In the genomic region with DNA sequence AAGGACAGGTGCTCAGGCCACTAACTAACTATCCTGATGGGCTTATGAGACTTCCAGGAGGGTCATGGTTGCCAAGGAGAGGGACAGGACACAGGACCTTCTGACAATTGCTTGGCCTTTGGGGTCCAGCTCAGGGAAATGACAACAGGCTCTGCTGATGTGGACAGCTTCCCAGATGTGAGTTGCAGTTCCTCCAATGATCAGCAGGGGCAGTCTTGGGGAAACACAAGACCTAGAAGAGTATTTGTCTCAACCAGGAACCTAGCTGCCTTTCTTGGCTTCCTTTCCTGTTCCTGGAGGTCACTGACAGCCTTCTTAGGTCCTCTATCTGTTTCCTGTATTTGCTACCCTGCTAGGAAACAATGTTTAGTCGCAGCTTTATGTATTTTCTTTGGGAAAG, we compare ENCODE assay signal across 10 mouse cellular contexts. TPM values are rescaled to one million over a fixed set of nuclear protein-coding genes. Genes with fewer than 3 reads are reported as not detected.
DNase-seq lines count a peak whose midpoint lies in the region; ATAC-seq and TF ChIP-seq lines count a peak whose summit lies in the region.
"Had no signal": no experiment of that assay in that cellular context is flagged by ENCODE, and none has a peak within 500 bp of the region (broad histone marks: within the 10 kb centered on the region; RNA-seq: fewer than 3 reads in every experiment).

No protein-coding gene starts in this region.

- no peak overlapping the region for H3K27ac ChIP-seq in heart, postnatal 0 days (ENCODE audit: low read depth)
- no peak overlapping the region for H3K27ac ChIP-seq in heart, embryonic 10.5 days
- no peak overlapping the region for H3K27ac ChIP-seq in liver, postnatal 0 days (ENCODE audit: low read depth)
- H3K27ac ChIP-seq in forebrain, embryonic 10.5 days, result no peak overlapping the region
- H3K27ac ChIP-seq: midbrain, embryonic 13.5 days had no signal

- no peak overlapping the region for H3K4me3 ChIP-seq in heart, postnatal 0 days (ENCODE audit: low read depth, low read length)
- no peak overlapping the region for H3K4me3 ChIP-seq in heart, embryonic 10.5 days
- H3K4me3 ChIP-seq in liver, postnatal 0 days (ENCODE audit: low read depth, low read length), result no peak overlapping the region
- H3K4me3 ChIP-seq in forebrain, embryonic 10.5 days, result no peak overlapping the region
- H3K4me3 ChIP-seq: midbrain, embryonic 13.5 days had no signal

- DNase-seq in heart, postnatal 0 days (ENCODE audit: low spot score), result no peak
- no peak for DNase-seq in heart, embryonic 10.5 days (ENCODE audit: low spot score)
- DNase-seq in 3T3-L1 (ENCODE audit: low read depth, low spot score) (peak; percentile 31), ES-CJ7 (ENCODE audit: low read depth, low spot score) (peak; percentile 35)
- DNase-seq in liver, postnatal 0 days, result peak; percentile 26
- DNase-seq in right cerebral cortex, adult 18-20 months, result no peak
- DNase-seq in urinary bladder, postnatal 10 days (ENCODE audit: low spot score), result no peak
- DNase-seq in forebrain, embryonic 10.5 days (ENCODE audit: extremely low spot score, low spot score), result no peak

- TF ChIP-seq EP300 in heart, postnatal 0 days (IDR thresholded peaks at IDR 0.05; ENCODE audit: low read depth), result no peak
- no peak for TF ChIP-seq EP300 in liver, postnatal 0 days (IDR thresholded peaks at IDR 0.05; ENCODE audit: low read depth)

- ATAC-seq in heart, postnatal 0 days (ENCODE audit: insufficient read depth, low read depth), result no peak
- no peak for ATAC-seq in liver, postnatal 0 days
- ATAC-seq: midbrain, embryonic 13.5 days had no signal

- no peaks in the 10 kb centered on the region for H3K36me3 ChIP-seq in heart, postnatal 0 days (replicated peaks; ENCODE audit: control insufficient read depth, insufficient read depth, low read length)
- no peaks in the 10 kb centered on the region for H3K36me3 ChIP-seq in heart, embryonic 10.5 days
- H3K36me3 ChIP-seq in liver, postnatal 0 days (replicated peaks; ENCODE audit: insufficient read depth, low read length), result no peaks in the 10 kb centered on the region
- H3K36me3 ChIP-seq in forebrain, embryonic 10.5 days (replicated peaks), result no peaks in the 10 kb centered on the region
- H3K36me3 ChIP-seq: midbrain, embryonic 13.5 days had no signal

- H3K4me2 ChIP-seq in heart, postnatal 0 days (ENCODE audit: low read depth, low read length), result no peak overlapping the region
- H3K4me2 ChIP-seq in liver, postnatal 0 days (ENCODE audit: low read depth, low read length), result no peak overlapping the region
- H3K4me2 ChIP-seq: midbrain, embryonic 13.5 days had no signal

- no peaks in the 10 kb centered on the region for H3K9me3 ChIP-seq in heart, postnatal 0 days (replicated peaks; ENCODE audit: control insufficient read depth, low read length)
- no peaks in the 10 kb centered on the region for H3K9me3 ChIP-seq in heart, embryonic 10.5 days
- no peaks in the 10 kb centered on the region for H3K9me3 ChIP-seq in liver, postnatal 0 days (ENCODE audit: low read length)
- H3K9me3 ChIP-seq in forebrain, embryonic 10.5 days, result peaks cover 2% of the 10 kb centered on the region; the same call in 1 of the 2 replicates

- H3K9ac ChIP-seq in heart, postnatal 0 days (replicated peaks; ENCODE audit: low read depth, low read length), result no peak overlapping the region
- no peak overlapping the region for H3K9ac ChIP-seq in liver, postnatal 0 days (replicated peaks)
- H3K9ac ChIP-seq: midbrain, embryonic 13.5 days had no signal

- H3K27me3 ChIP-seq in heart, postnatal 0 days (ENCODE audit: control insufficient read depth, insufficient read depth, low read length), result no peaks in the 10 kb centered on the region
- H3K27me3 ChIP-seq in heart, embryonic 10.5 days (ENCODE audit: insufficient read depth, poor library complexity, severe bottlenecking), result no peaks in the 10 kb centered on the region
- H3K27me3 ChIP-seq in liver, postnatal 0 days (ENCODE audit: insufficient read depth, low read length), result no peaks in the 10 kb centered on the region
- no peaks in the 10 kb centered on the region for H3K27me3 ChIP-seq in forebrain, embryonic 10.5 days (ENCODE audit: poor library complexity, severe bottlenecking)
- H3K27me3 ChIP-seq: midbrain, embryonic 13.5 days had no signal

- 6% methylated on average over 1 of the region's 1 CpGs for WGBS in heart, postnatal 0 days
- WGBS in heart, embryonic 10.5 days, result 5% methylated on average over 1 of the region's 1 CpGs
- WGBS in liver, postnatal 0 days (ENCODE audit: insufficient replicate concordance), result 7% methylated on average over 1 of the region's 1 CpGs
- WGBS in forebrain, embryonic 10.5 days, result 10% methylated on average over 1 of the region's 1 CpGs

- TF ChIP-seq CTCF in heart, postnatal 0 days (IDR thresholded peaks at IDR 0.05; ENCODE audit: low read depth), result peak; percentile 25; the same call in 1 of the 2 replicates
- TF ChIP-seq CTCF in liver, postnatal 0 days (IDR thresholded peaks at IDR 0.05; ENCODE audit: low read depth), result peak; percentile 62

- no peaks in the 10 kb centered on the region for H3K4me1 ChIP-seq in heart, postnatal 0 days (ENCODE audit: control insufficient read depth, insufficient read depth)
- H3K4me1 ChIP-seq in heart, embryonic 10.5 days, result no peaks in the 10 kb centered on the region
- H3K4me1 ChIP-seq in liver, postnatal 0 days (ENCODE audit: insufficient read depth), result no peaks in the 10 kb centered on the region
- no peaks in the 10 kb centered on the region for H3K4me1 ChIP-seq in forebrain, embryonic 10.5 days
- H3K4me1 ChIP-seq: midbrain, embryonic 13.5 days had no signal

RNA-seq across cellular contexts. Expression of gene Psg16, which starts 17.4 kb away (rescaled TPM):
- total RNA-seq in heart, postnatal 0 days (2014; rRNA removed; ENCODE audit: low replicate concordance), result 0.08 TPM in 1 of 2 replicates, not detected in the other
- polyA plus RNA-seq in heart, postnatal 0 days (2015; fragmentation: Nextera tagmentation; extraction: Ambion mirVana), result 0.07 and 0.12 TPM in 2 replicates
- polyA plus RNA-seq in heart, embryonic 10.5 days (2016; fragmentation: Nextera tagmentation; extraction: Ambion mirVana), result 0.03 and 0.04 TPM in 2 replicates
- 0.54 and 0.69 TPM in 2 replicates for polyA plus RNA-seq in liver, postnatal 0 days (2015; fragmentation: Nextera tagmentation; extraction: Ambion mirVana)
- polyA plus RNA-seq in forebrain, embryonic 10.5 days (2016; fragmentation: Nextera tagmentation; extraction: Ambion mirVana), result 0.11 and 0.12 TPM in 2 replicates

RNA-seq across cellular contexts. Expression of gene Hif3a, which starts 29.1 kb away (rescaled TPM):
- 29.7 and 35.5 TPM in 2 replicates for total RNA-seq in heart, postnatal 0 days (2014; rRNA removed; ENCODE audit: low replicate concordance)
- 4.2 and 6.2 TPM in 2 replicates for polyA plus RNA-seq in heart, postnatal 0 days (2015; fragmentation: Nextera tagmentation; extraction: Ambion mirVana)
- polyA plus RNA-seq in heart, embryonic 10.5 days (2016; fragmentation: Nextera tagmentation; extraction: Ambion mirVana), result 18.2 and 31.3 TPM in 2 replicates
- 2.6 and 3.9 TPM in 2 replicates for polyA plus RNA-seq in liver, postnatal 0 days (2015; fragmentation: Nextera tagmentation; extraction: Ambion mirVana)
- 4.3 and 5.3 TPM in 2 replicates for polyA plus RNA-seq in forebrain, embryonic 10.5 days (2016; fragmentation: Nextera tagmentation; extraction: Ambion mirVana)

RNA-seq across cellular contexts. Expression of gene Ceacam3, which starts 58.8 kb away (rescaled TPM):
- total RNA-seq in heart, postnatal 0 days (2014; rRNA removed; ENCODE audit: low replicate concordance), result not detected in 2 replicates
- not detected in 2 replicates for polyA plus RNA-seq in heart, postnatal 0 days (2015; fragmentation: Nextera tagmentation; extraction: Ambion mirVana)
- polyA plus RNA-seq in heart, embryonic 10.5 days (2016; fragmentation: Nextera tagmentation; extraction: Ambion mirVana), result not detected in 2 replicates
- not detected in 2 replicates for polyA plus RNA-seq in liver, postnatal 0 days (2015; fragmentation: Nextera tagmentation; extraction: Ambion mirVana)
- not detected in 2 replicates for polyA plus RNA-seq in forebrain, embryonic 10.5 days (2016; fragmentation: Nextera tagmentation; extraction: Ambion mirVana)
- total RNA-seq: gastrocnemius, postnatal 4 days had no signal
- polyA plus RNA-seq: midbrain, embryonic 13.5 days had no signal

Comparison
In these comparisons a context has a peak if more than half of its experiments do, and no peak if none do; other contexts are left out.
1. DNase-seq: peak in 3T3-L1 (single experiment), ES-CJ7 (single experiment) and liver, postnatal 0 days (single experiment); none in heart, postnatal 0 days (single experiment), heart, embryonic 10.5 days (single experiment), right cerebral cortex, adult 18-20 months (single experiment), urinary bladder, postnatal 10 days (single experiment) and forebrain, embryonic 10.5 days (single experiment).